Mouse (Mus musculus) heart, postnatal 0 days (tissue): Measurements from ENCODE around the gene Pigu.

Experiments
- CTCF ChIP-seq: IDR thresholded peaks from 2 replicates; pipeline ENCODE4 v1.5.1; 2016; ENCODE audit warnings: antibody characterized with exemption, control low read depth, low read depth
- EP300 ChIP-seq: IDR thresholded peaks from 2 replicates; pipeline ENCODE4 v1.6.1; 2016; ENCODE audit warnings: antibody characterized with exemption, low read depth

GRCm38 (mm10) chr2:155388573-155388972, 31.3 kb upstream of the Pigu start:
- TF ChIP-seq CTCF (no peak), EP300 (no peak)
